In the genomic region with DNA sequence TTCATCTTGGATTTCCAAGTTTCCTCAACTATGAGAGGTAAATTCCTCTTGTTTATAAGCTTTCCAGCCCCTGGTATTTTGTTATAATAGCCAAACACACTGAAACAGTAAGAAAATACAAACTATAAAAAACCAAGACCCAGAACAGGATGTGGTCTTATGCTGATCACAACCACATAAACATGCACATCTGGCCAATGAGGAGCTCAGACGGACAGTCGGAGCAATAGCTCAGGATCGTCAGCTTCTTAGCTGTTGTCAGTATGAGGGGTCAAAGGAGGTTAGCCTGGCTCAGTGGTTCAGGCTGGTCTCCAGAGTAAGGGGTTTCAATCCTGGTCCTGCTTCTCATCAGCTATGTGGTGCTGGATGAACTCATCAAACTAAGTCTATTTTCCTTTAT, we compare ENCODE assay signal across 19 mouse cellular contexts. TPM values are rescaled to one million over a fixed set of nuclear protein-coding genes. Genes with fewer than 3 reads are reported as not detected.
"Had no signal": no experiment of that assay in that cellular context is flagged by ENCODE, and none has a peak within 500 bp of the region (broad histone marks: within the 10 kb centered on the region; RNA-seq: fewer than 3 reads in every experiment).

No protein-coding gene starts in this region.

- H3K27me3 ChIP-seq: midbrain, embryonic 12.5 days; neural tube, embryonic 13.5 days; neural tube, embryonic 15.5 days had no signal

- H3K9ac ChIP-seq: lung, embryonic 14.5 days; midbrain, embryonic 12.5 days; neural tube, embryonic 13.5 days; neural tube, embryonic 15.5 days had no signal

- H3K4me2 ChIP-seq: lung, embryonic 14.5 days; midbrain, embryonic 12.5 days; neural tube, embryonic 13.5 days; neural tube, embryonic 15.5 days had no signal

- ATAC-seq: midbrain, embryonic 16.5 days had no signal

- H3K4me3 ChIP-seq: midbrain, embryonic 10.5 days; midbrain, embryonic 12.5 days; myocyte; neural tube, embryonic 13.5 days; neural tube, embryonic 15.5 days had no signal

- DNase-seq: lung, adult 18-20 months; lung, embryonic 14.5 days; lung, postnatal 10 days; midbrain, embryonic 14.5 days; retina, postnatal 1 day; right cerebral cortex, adult 18-20 months; right cerebral cortex, postnatal 25 days; right cerebral cortex, postnatal 4 days; spleen, adult 18-20 months; thymus, adult 18-20 months; thymus, postnatal 14 days; thymus, postnatal 36 days had no signal

- H3K27ac ChIP-seq: midbrain, embryonic 10.5 days; midbrain, embryonic 12.5 days; neural tube, embryonic 13.5 days; neural tube, embryonic 15.5 days had no signal

- H3K9me3 ChIP-seq: midbrain, embryonic 10.5 days; midbrain, embryonic 12.5 days; neural tube, embryonic 13.5 days; neural tube, embryonic 15.5 days had no signal

- H3K4me1 ChIP-seq: midbrain, embryonic 10.5 days; midbrain, embryonic 12.5 days; neural tube, embryonic 13.5 days; neural tube, embryonic 15.5 days had no signal

RNA-seq across cellular contexts. Expression of a gene that starts 36.5 kb away (rescaled TPM):
- polyA plus RNA-seq: small intestine, adult 2 months had no signal
